Mouse (Mus musculus) MN1 (cell line): ENCODE data around the gene Zmynd10.

Experiments used
- DNase-seq: peaks from one replicate; pipeline ENCODE4 v3.0.0-alpha.2; 2016; ENCODE audit warnings: low spot score

The Zmynd10 gene

GRCm38 (mm10) chr9:107540420-107540819 lies 6.7 kb upstream of the Zmynd10 start:
- DNase-seq, result no peak

- DNase-seq, result no peak
Measured at GRCm38 (mm10) chr9:107541005-107541404, 6.1 kb upstream of the Zmynd10 start.

DNA sequence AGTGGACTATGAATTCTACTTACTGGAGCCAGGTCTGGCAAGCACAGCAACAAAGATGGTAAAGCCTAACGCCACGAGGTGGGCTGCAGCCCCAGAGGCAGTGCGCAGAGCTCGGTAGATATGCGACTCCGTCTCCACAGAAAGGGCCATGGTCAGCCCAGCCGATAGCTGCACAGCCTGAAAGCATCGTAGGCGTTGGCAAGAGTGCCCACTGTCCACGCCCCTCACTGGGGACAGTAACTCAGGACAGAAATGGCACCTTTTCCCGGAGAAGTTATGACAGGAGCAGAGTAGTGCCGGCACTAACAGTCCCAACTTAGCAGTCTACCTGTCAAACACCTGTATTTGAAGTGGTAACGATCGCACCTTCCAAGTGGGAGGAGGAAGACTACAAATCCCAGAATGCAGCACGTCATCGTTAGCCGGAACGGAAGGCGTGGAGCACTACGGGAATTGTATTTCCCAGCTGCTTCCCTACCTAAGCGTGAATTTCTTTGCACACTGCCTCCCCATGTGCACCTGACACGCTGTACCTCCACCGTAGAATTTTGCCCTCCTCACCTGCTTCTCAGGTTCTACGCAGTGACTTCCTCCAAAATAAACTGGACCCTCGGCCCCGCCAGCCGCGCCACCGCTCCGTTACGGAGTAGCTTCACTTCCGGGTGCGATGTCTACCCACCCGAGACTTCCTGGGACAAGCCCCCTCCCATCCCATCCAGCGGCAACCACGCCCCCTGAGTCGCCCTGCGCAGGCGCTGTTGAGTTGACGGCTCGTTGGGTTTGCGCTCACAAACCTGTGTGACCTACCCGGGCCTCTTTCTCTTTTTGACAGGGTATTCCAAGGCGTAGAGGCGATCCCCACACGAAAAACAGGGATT lies 5.4 kb upstream of the Zmynd10 start, which contains the start of the genes Cyb561d2 and Nprl2:
Cyb561d2 (minus strand) TSS at position 720 of the 878 bp plus-strand sequence.
Nprl2 (plus strand) TSS at position 753 of the 878 bp plus-strand sequence.
- peak; percentile 95 for DNase-seq

DNA sequence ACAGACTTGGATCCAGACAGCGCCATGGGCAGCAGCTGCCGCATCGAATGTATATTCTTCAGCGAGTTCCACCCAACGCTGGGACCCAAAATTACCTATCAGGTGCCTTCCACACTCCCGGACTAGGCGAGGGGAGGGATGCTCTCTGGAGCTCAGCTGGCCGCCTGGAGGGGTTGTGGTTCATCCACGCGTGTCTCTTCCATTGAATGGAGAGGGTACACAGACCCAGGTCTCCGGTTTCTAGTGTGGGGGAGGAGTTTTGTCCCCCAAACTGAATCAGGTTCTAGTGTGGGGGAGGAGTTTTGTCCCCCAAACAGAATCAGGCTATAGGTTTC lies 4.8 kb upstream of the Zmynd10 start:
- DNase-seq, result no peak

DNA sequence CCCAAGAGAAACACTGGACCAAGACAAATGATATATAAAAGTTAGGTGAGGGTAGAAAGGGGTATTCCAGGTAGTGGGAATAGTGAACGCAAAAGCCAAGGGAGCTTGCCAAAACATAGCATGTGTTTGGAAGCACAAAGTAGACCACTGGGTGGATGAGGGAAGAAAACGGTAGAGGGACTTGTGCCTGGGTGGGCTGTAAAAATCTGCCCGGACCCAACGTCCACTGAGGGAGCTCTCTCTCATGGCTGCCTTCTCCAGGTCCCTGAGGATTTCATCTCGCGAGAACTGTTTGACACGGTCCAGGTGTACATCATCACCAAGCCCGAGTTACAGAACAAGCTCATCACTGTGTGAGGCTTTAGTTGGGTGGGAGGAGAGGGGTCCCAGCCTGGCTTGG lies 4.4 kb upstream of the Zmynd10 start:
- DNase-seq, result peak; percentile 35

DNA sequence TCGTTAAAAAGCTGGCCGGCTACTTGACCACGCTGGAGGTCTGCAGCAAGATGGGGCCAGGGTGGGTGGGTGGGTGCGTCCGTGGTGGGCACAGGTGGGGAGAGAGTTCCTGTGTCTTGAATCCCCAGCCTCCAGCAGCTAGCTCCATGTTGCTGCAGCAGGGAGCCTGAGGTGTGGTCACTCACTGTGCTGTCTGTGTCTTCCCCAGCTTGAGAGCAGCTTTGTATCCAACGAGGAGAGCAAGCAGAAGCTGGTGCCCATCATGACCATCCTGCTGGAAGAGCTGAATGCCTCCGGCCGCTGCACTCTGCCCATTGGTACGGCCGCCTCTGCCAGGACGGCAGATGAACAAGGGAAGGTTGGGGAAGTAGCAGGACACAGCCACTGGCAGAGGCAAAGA lies 3.8 kb upstream of the Zmynd10 start:
- no peak for DNase-seq

- no peak for DNase-seq
Measured at GRCm38 (mm10) chr9:107544196-107544700, 2.9 kb upstream of the Zmynd10 start.

GRCm38 (mm10) chr9:107544729-107545128 lies 2.4 kb upstream of the Zmynd10 start:
- no peak for DNase-seq

DNA sequence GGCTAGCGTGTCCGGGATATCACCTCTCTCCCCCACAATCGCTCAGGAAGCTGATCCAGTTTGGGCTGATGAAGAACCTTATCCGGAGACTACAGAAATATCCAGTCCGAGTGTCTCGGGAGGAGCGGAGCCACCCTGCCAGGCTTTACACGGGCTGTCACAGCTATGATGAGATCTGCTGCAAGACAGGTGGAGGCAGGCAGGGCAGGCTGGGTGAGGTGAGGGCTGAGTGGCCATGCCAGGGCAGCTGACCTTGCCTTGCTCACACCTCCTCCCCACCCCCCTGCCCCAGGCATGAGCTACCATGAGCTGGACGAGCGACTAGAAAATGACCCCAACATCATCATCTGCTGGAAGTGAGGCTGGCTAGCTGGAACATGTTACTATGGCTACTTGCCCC lies 1.9 kb upstream of the Zmynd10 start:
- DNase-seq, result no peak

DNA sequence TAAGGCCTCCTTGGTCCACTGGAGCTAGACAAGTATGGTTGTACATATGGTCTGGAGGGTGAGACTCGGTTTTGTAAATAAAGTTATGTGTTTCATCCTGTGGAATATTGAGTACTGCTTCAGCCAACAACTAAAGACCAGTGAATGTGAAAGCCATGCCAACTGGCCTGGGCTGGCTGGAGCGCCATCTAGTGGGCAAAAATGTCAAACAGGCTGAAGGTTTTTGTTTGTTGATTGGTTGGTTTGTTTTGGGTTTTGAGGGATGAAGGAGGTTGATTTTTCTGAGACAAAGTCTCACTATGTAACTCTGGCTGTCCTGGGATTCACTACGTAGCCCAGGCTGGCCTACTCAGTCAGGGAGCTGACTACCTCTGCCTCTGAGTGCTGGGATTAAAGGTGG lies 1.5 kb upstream of the Zmynd10 start:
- peak; percentile 77 for DNase-seq

DNA sequence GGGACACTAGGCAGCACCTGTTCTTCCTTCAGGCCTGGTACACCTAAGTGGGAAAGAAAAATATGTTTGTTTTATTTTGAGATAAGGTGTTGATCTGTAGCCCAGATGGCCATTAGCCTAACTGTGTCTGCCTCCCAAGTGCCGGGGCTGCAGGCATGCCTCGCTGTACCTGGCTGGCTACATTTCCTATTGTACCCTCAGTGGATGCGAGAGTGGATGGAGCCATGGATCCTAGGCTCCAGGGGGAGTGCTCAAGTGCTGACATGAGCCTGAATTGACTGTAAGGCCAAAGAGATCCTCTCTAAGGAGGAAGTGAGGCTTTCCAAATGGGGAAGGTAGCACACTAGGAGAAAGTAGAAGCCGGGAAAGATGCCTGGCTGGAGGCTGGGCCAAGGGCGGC lies 859 bp downstream of the Zmynd10 start:
- no peak for DNase-seq

DNA sequence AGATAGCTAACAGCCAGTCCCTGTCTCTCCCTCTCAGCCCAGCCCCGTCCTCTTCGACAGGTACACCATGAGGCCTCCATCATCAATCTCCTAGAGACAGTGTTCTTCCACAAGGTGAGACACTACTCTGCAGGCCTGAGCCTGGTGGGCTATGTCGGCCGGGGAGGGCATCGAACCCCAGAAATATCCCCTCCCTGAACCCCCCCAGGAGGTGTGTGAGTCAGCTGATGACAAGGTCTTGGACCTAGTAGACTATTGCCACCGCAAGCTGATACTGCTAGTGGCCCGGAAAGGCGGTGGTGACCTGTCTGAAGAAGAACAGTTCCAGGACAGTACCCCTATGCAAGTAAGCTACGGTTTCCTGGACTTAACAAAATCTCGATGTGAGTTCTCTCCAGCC lies 1.7 kb downstream of the Zmynd10 start:
- no peak for DNase-seq

DNA sequence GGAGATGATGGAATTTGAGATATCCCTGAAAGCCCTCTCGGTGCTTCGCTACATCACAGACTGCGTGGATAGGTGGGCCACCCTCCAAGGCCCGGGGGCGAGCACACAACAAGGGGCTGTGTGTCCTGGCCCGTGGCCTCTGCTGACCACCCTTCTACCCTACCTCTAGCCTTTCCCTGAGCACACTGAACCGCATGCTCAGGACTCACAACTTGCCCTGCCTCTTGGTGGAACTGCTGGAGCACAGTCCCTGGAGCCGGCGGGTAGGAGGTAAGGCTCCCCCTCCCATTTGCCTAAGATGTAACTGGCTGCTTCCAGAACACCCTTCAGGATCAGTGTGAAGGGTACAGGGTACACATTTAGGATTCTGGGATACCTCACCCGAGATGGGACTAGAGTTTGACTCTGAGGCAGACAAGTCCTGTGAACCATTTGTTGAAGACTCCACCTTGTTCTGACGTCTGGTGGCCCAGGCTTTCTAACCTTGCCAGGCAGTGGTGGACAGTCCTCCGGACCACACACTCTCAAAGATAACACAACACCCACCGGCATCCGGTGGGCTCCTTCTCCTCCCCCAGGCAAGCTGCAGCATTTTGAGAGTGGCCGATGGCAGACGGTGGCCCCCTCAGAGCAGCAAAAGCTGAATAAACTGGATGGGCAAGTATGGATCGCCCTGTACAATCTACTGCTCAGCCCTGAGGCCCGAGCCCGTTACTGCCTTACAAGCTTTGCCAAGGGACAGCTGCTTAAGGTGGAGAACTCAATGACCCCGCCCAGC lies 2.4 kb downstream of the Zmynd10 start:
- no peak for DNase-seq

DNA sequence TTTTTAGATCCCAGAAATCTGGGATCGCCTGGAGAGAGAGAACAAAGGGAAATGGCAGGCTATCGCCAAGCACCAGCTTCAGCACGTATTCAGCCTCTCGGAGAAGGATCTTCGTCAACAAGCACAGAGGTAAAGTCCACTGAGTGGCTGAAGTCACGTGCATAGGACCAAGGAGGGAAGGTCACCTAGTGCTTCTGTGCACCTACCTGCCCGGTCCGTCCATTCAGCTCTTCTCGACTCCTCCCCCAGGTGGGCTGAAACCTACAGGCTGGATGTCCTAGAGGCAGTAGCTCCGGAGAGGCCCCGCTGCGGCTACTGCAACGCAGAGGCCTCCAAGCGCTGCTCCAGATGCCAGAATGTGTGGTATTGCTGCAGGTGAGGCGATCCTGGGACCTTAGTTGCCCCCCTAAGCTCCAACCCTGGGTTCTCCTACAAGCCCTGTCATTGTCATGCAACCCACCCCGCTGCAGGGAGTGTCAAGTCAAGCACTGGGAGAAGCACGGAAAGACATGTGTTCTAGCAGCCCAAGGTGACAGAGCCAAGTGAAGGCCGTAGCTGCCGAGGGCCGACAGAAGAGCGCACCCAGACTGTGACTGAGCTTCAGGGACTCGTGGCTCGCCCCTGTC lies 3.5 kb downstream of the Zmynd10 start:
- DNase-seq, result no peak

DNA sequence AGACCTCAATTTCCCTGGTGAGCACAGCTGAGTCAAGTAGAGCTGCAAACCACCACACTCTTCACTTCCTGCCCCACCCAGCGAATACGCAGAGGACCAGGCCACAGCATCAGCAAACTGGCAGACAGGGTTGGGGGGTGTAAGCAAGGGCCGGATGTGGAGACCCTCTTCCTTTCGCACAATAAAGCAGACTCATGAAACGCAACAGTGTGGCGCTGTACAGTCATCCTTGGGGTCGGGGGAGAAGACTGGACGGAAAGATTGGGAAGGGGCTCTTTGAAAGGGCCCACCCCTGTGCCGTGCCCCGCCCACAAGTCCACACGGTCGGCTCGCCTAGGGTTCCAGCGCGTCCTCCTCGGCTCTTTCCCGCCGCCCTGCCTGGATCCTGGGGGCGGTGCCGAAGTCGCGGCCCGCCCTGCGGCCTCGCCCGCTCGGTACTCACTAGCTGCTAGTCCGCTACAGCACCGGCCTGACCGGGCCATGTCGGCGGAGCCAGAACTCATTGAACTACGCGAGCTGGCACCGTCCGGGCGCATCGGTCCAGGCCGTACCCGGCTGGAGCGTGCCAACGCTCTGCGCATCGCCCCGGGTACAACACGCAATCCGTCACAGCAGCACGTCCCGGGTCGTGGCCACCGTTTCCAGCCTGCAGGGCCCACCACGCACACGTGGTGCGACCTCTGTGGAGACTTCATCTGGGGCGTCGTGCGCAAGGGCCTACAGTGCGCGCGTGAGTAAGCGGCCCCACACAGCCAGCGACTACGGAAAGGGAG lies 4.2 kb downstream of the Zmynd10 start, which contains the start of gene Rassf1:
Rassf1 (plus strand) TSS at position 439 of the 773 bp plus-strand sequence.
- peak; percentile 40 for DNase-seq

DNA sequence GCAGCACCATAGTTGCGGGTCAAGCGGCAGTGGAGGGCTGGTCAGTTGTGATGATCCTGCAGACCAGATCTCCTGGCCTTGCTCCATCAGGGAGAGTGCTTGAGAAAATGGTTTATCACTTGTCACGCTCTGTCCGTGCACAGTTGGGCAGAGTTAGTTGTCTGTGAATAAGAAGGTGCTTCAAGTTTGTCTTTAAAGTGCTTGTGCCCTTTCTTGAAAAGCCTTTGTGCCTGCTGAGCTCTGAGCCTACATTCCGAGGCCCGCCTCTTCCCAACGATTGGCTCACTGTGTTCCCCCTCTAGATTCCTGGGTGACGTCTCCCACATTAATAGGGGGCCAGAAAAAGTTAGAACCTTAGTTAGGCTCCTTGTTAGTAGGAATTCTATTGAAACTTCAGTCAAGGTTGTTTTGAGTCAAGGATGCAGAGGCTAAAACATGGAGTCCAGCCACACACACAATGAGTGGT lies 4.8 kb downstream of the Zmynd10 start:
- no peak for DNase-seq

DNA sequence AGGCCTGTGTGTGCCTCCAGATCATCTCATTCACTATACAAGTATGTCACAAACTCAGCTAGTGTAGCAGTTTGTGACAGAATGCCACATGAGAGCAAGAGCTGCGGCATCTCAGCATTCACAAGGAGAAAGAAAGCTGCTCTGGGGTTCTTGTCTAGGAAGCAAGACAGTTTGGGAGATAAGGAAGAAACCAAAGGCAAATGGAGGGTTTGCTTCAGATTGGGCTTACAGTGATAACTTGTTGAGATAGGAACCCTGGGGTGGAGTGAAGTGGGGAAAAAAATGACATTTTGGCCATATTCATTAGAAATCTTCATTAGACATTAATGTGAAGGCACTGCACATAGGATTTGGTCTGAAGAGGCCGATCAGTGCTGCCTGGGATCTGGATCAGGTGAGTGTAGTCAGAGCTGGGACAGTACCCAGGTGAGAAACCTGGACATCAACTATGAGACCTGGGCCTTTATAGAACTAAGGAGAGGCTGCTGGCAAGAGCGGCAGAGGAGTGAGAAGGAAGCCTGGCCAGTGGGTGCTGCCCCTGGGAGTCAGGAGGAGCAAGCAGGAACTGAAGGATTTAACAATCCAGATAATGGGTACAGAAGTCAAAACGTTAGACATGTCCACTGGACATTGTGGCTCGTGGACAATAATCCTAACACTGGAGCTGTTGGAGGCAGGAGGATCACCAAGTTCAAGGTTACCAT lies 5.7 kb downstream of the Zmynd10 start:
- DNase-seq, result no peak

- peak; percentile 37 for DNase-seq
Measured at GRCm38 (mm10) chr9:107553541-107554318, 6.6 kb downstream of the Zmynd10 start.

GRCm38 (mm10) chr9:107554319-107554825 lies 7.3 kb downstream of the Zmynd10 start:
- peak; percentile 98 for DNase-seq

GRCm38 (mm10) chr9:107555031-107555457 lies 7.9 kb downstream of the Zmynd10 start:
- DNase-seq, result peak; percentile 64
